Mouse (Mus musculus) cerebellum, adult 9-11 months (tissue): ENCODE measurements around the gene Mink1.
A peak's percentile ranks its signal among the peaks of the same experiment; 100 is the strongest.

Source experiments
- DNase-seq: peaks from one replicate; pipeline ENCODE4 v3.0.0; 2022

The Mink1 gene

GRCm38 (mm10) chr11:70638714-70639278, 76.1 kb downstream of the Mink1 start, which contains the start of gene Gp1ba:
Gene Gp1ba, plus strand, starts transcription at chr11:70639122.
- DNase-seq, result no peak

- no peak for DNase-seq
These were observed 77.3 kb downstream of the Mink1 start for GRCm38 (mm10) chr11:70639976-70640375.

- DNase-seq, result no peak
These were observed 78.6 kb downstream of the Mink1 start for GRCm38 (mm10) chr11:70641241-70641640.

- DNase-seq, result no peak
These were observed 80.4 kb downstream of the Mink1 start for GRCm38 (mm10) chr11:70643051-70643450.

- peak; percentile 59 for DNase-seq
These were observed 82.0 kb downstream of the Mink1 start for GRCm38 (mm10) chr11:70644564-70645103.

GRCm38 (mm10) chr11:70645461-70646258, 83.0 kb downstream of the Mink1 start:
- DNase-seq, result peak; percentile 60

GRCm38 (mm10) chr11:70646259-70646555, 83.5 kb downstream of the Mink1 start:
- peak; percentile 77 for DNase-seq

- peak; percentile 99 for DNase-seq
These were observed 84.3 kb downstream of the Mink1 start, which contains the start of the genes Rnf167 and Slc25a11 for GRCm38 (mm10) chr11:70646691-70647650. Gene Rnf167, plus strand, starts transcription at chr11:70647235. Gene Slc25a11, minus strand, starts transcription at chr11:70647479.

- peak; percentile 74 for DNase-seq
These were observed 85.2 kb downstream of the Mink1 start for GRCm38 (mm10) chr11:70647716-70648420.

- DNase-seq, result peak; percentile 14
These were observed 85.8 kb downstream of the Mink1 start for GRCm38 (mm10) chr11:70648512-70648911.

- DNase-seq, result peak; percentile 26
These were observed 86.6 kb downstream of the Mink1 start for GRCm38 (mm10) chr11:70649185-70649734.

- DNase-seq, result peak; percentile 44
These were observed 87.9 kb downstream of the Mink1 start for GRCm38 (mm10) chr11:70650322-70651175.

GRCm38 (mm10) chr11:70651391-70651790, 88.7 kb downstream of the Mink1 start:
- peak; percentile 39 for DNase-seq

- DNase-seq, result peak; percentile 55
These were observed 89.6 kb downstream of the Mink1 start for GRCm38 (mm10) chr11:70652029-70652883.

GRCm38 (mm10) chr11:70652884-70653344, 90.2 kb downstream of the Mink1 start:
- peak; percentile 44 for DNase-seq

GRCm38 (mm10) chr11:70653345-70654197, 90.9 kb downstream of the Mink1 start:
- peak; percentile 75 for DNase-seq

- DNase-seq, result peak; percentile 84
These were observed 91.7 kb downstream of the Mink1 start, which contains the start of gene Pfn1 for GRCm38 (mm10) chr11:70654198-70654922. Gene Pfn1, minus strand, starts transcription at chr11:70654644.
